Mouse (Mus musculus) megakaryocyte-erythroid progenitor cell, adult 5-6 weeks (primary cell): ENCODE results near the gene Fnip2. TPM values are rescaled to one million over a fixed set of nuclear protein-coding genes. Genes with fewer than 3 reads are reported as not detected.

ENCODE experiments used
- ATAC-seq: replicated peaks from 2 replicates; pipeline ENCODE4 v1.8.0; 2016; ENCODE audit warnings: mild to moderate bottlenecking, inconsistent platforms; ENCODE audit not compliant: severe bottlenecking, poor library complexity, low FRiP score, low TSS enrichment
- total RNA-seq, 2 experiments: library from RNA; stranded (forward) in 1 of 2; stranded (reverse) in 1 of 2; fragments of 200-1000, 215-1000 nt in 1 of 2; fragments of >200 nt in 1 of 2; fragmentation: Nextera tagmentation in 1 of 2; gene quantifications; 2 replicates each; pipeline ENCODE4 v1.2.3; 2014 to 2017

The Fnip2 gene
- total RNA-seq, 2 experiments from 2014 or later, result 15.8 to 23.2 TPM

- ATAC-seq, result no peak
Observed at GRCm38 (mm10) chr3:79436186-79436585, 131.4 kb downstream of the Fnip2 start.

- no peak for ATAC-seq
Observed at GRCm38 (mm10) chr3:79434985-79435384, 132.6 kb downstream of the Fnip2 start.

GRCm38 (mm10) chr3:79434436-79434835 lies 133.2 kb downstream of the Fnip2 start:
- no peak for ATAC-seq

GRCm38 (mm10) chr3:79433593-79433992 lies 134.0 kb downstream of the Fnip2 start:
- no peak for ATAC-seq

- no peak for ATAC-seq
Observed at GRCm38 (mm10) chr3:79425441-79425840, 142.2 kb downstream of the Fnip2 start.

- ATAC-seq, result no peak
Observed at GRCm38 (mm10) chr3:79418921-79419320, 148.7 kb downstream of the Fnip2 start.

- no peak for ATAC-seq
Observed at GRCm38 (mm10) chr3:79416944-79417680, 150.5 kb downstream of the Fnip2 start.

- ATAC-seq, result no peak
Observed at GRCm38 (mm10) chr3:79415929-79416328, 151.7 kb downstream of the Fnip2 start.

- no peak for ATAC-seq
Observed at GRCm38 (mm10) chr3:79415081-79415480, 152.5 kb downstream of the Fnip2 start.

GRCm38 (mm10) chr3:79413492-79413891 lies 154.1 kb downstream of the Fnip2 start:
- no peak for ATAC-seq

GRCm38 (mm10) chr3:79411666-79412065 lies 155.9 kb downstream of the Fnip2 start:
- ATAC-seq, result no peak

GRCm38 (mm10) chr3:79410629-79410995 lies 157.0 kb downstream of the Fnip2 start:
- no peak for ATAC-seq

GRCm38 (mm10) chr3:79409927-79410628 lies 157.5 kb downstream of the Fnip2 start:
- no peak for ATAC-seq

- ATAC-seq, result no peak
Observed at GRCm38 (mm10) chr3:79408546-79408945, 159.1 kb downstream of the Fnip2 start.

Other genes with a start within 250 kb of the Fnip2 start
- not detected in 2 replicates for gene Gm17359, start 231.1 kb downstream of the Fnip2 start, total RNA-seq (2014; fragmentation: Nextera tagmentation)
- not detected in 2 replicates for gene Gm17359, start 231.1 kb downstream of the Fnip2 start, total RNA-seq (2017)
- 230 and 245 TPM in 2 replicates for gene Ppid, start 23.5 kb upstream of the Fnip2 start, total RNA-seq (2014; fragmentation: Nextera tagmentation)
- gene Ppid, start 23.5 kb upstream of the Fnip2 start, total RNA-seq (2017), result 347 and 498 TPM in 2 replicates
- gene 4930579G24Rik, start 61.3 kb upstream of the Fnip2 start, total RNA-seq (2014; fragmentation: Nextera tagmentation), result 16.3 and 16.6 TPM in 2 replicates
- gene 4930579G24Rik, start 61.3 kb upstream of the Fnip2 start, total RNA-seq (2017), result 11.2 and 19.0 TPM in 2 replicates
- 44.0 and 48.6 TPM in 2 replicates for gene Etfdh, start 61.7 kb upstream of the Fnip2 start, total RNA-seq (2014; fragmentation: Nextera tagmentation)
- 90.8 and 92.1 TPM in 2 replicates for gene Etfdh, start 61.7 kb upstream of the Fnip2 start, total RNA-seq (2017)
- gene Rxfp1, start 170.1 kb upstream of the Fnip2 start, total RNA-seq (2014; fragmentation: Nextera tagmentation), result not detected in 2 replicates
- not detected in 2 replicates for gene Rxfp1, start 170.1 kb upstream of the Fnip2 start, total RNA-seq (2017)